Mouse (Mus musculus): ENCODE data around the gene Hist2h2aa1. TPM values are rescaled to one million over a fixed set of nuclear protein-coding genes. Genes with fewer than 3 reads are reported as not detected.
A peak's percentile ranks its signal among the peaks of the same experiment; 100 is the strongest.
"Not testable (repeated sequence)": the region's sequence is repeated elsewhere in the genome, so short reads cannot be mapped to it uniquely, and the experiment has no call there.

The Hist2h2aa1 gene
- polyA plus RNA-seq, 1 experiment from 2014 or later, result 24.8 TPM

DNA sequence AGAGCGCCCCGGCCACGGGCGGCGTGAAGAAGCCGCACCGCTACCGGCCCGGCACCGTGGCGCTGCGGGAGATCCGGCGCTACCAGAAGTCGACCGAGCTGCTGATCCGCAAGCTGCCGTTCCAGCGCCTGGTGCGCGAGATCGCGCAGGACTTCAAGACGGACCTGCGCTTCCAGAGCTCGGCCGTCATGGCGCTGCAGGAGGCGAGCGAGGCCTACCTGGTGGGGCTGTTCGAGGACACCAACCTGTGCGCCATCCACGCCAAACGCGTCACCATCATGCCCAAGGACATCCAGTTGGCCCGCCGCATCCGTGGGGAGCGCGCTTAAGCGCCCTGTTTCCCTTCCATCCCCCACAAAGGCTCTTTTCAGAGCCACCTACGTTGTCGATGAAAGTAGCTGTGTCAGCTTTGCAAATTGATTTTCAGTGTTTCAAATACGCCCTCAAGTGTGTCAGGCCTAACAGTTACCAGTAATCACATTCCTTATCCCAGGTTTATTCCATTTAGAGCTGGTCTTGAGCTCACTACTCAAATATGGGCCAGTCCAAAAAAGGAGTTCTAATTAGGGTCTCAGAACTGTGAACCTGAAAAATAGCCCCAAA is 23.6 kb downstream of the Hist2h2aa1 start:
- H3K79me2 ChIP-seq (ENCODE audit: inconsistent target); H3K36me3 ChIP-seq (ENCODE audit: inconsistent target): not testable (repeated sequence)
- WGBS (ENCODE audit: missing documents), result 0% methylated on average over 7 of the region's 44 CpGs
- peak overlapping the region; percentile 92 for H3K27ac ChIP-seq
- H3K4me3 ChIP-seq (ENCODE audit: inconsistent target), result peak overlapping the region; percentile 44

DNA sequence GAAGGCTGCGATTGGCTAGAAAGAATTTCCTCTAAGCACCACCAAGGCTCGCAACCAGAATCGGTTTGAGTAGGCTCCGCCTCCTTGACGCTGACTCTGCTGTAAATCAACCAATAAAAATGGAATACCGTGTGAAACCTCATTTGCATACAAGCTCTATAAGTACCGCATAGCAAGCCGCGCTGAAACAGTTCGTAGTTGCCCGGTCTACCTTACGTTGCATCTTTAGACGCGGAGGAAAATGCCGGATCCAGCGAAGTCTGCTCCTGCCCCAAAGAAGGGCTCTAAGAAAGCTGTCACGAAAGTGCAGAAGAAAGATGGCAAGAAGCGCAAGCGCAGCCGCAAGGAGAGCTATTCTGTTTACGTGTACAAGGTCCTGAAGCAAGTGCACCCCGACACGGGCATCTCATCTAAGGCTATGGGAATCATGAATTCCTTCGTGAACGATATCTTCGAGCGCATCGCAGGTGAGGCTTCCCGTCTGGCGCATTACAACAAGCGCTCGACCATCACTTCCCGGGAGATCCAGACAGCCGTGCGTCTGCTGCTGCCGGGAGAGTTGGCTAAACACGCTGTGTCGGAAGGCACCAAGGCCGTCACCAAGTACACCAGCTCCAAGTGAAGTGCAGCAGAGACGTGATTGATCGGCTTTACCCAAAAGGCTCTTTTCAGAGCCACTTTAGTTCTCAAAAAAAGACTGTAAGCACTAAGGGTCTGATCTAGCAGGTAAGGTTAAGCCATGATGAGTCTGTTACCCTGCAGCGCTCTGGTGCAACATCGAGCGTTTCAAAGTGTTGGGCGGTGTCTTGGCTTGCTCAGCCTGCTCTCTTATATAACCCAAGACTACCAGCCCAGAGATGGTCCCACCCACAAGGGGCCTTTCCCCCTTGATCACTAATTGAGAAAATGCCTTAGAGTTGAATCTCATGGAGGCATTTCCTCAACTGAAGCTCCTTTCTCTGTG is 24.5 kb downstream of the Hist2h2aa1 start, which contains the start of gene Hist2h2bb:
TSS of gene Hist2h2bb (plus strand) at position 242 of the 964 bp plus-strand sequence.
- H3K79me2 ChIP-seq (ENCODE audit: inconsistent target), result no peaks in the 10 kb centered on the region; the same call in 1 of the 2 replicates
- H3K27ac ChIP-seq, result peak within 1 kb of the TSS; percentile 92
- WGBS (ENCODE audit: missing documents), result 2% methylated on average over 42 of the region's 45 CpGs
- peak within 1 kb of the TSS; percentile 44 for H3K4me3 ChIP-seq (ENCODE audit: inconsistent target)
- no peaks in the 10 kb centered on the region for H3K36me3 ChIP-seq (ENCODE audit: inconsistent target)

DNA sequence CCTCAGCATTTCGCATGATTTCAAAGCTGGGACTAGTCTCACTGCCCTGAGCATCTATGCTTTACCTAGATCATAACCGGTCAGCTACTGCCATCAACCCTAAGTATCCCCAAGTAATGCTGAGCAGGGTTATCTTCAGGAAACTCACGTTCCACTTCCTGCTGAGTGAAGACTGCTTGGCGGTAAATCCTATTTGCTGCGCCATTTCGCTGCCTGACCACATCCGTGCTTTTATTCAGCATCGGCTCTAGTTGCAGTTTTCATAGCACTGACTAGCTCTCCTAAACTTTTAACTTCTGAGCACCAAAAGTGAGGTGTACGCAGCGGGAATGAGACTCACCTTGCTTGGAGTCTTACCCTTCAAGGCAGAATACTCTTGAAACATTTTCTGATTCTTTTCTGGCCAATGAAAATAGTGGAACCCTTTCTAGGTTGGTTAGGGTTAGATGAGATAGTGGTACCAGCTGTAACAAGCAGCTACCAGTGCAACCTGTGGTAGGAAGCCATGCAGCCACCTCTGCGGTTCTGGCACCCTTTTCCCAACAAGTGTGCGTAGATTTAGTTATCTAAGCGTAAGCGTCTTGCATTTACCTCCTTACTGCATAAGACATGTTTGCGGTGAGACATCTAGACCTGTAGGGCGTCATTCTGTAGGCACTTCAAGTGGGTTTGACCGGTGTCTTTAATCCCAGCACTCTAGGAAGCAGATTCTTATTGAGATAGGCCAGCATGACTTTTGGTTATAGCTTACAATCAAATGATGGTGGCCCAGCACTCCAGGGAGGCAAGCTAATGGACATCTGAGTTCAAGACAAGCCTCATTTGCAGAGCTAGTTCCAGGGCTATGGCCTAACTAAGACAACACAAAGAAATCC is 28.5 kb downstream of the Hist2h2aa1 start:
- H3K36me3 ChIP-seq (ENCODE audit: inconsistent target), result no peaks in the 10 kb centered on the region

DNA sequence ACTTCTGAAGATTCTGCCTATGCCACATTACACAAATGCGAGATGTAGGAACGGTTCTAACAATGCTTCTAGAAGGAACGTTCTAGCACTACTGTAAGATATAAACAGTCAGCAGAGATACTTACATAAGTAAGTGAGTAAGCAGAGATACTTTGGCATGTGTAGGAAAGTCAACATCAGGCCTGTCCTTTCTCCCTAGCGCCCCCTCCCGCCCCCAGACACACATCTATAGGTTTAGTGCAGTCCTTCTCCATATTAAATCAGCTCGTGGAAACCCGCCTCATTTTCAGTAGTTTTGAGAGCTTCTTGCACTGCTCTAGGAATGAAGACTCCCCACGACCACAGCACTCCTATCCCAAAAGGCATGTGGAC is 32.1 kb downstream of the Hist2h2aa1 start:
- H3K36me3 ChIP-seq (ENCODE audit: inconsistent target), result no peaks in the 10 kb centered on the region
- H3K4me3 ChIP-seq (ENCODE audit: inconsistent target), result no peak overlapping the region; the same call in 1 of the 2 replicates
- H3K79me2 ChIP-seq (ENCODE audit: inconsistent target), result no peaks in the 10 kb centered on the region
- 20% methylated on average over 7 of the region's 8 CpGs for WGBS (ENCODE audit: missing documents)
- H3K27ac ChIP-seq, result no peak overlapping the region

More for the DNA sequence above, 28.5 kb downstream of the Hist2h2aa1 start:
- H3K4me3 ChIP-seq (ENCODE audit: inconsistent target), result no peak overlapping the region
- no peaks in the 10 kb centered on the region for H3K79me2 ChIP-seq (ENCODE audit: inconsistent target)
- no peak overlapping the region for H3K27ac ChIP-seq
- 45% methylated on average over 17 of the region's 17 CpGs for WGBS (ENCODE audit: missing documents)

DNA sequence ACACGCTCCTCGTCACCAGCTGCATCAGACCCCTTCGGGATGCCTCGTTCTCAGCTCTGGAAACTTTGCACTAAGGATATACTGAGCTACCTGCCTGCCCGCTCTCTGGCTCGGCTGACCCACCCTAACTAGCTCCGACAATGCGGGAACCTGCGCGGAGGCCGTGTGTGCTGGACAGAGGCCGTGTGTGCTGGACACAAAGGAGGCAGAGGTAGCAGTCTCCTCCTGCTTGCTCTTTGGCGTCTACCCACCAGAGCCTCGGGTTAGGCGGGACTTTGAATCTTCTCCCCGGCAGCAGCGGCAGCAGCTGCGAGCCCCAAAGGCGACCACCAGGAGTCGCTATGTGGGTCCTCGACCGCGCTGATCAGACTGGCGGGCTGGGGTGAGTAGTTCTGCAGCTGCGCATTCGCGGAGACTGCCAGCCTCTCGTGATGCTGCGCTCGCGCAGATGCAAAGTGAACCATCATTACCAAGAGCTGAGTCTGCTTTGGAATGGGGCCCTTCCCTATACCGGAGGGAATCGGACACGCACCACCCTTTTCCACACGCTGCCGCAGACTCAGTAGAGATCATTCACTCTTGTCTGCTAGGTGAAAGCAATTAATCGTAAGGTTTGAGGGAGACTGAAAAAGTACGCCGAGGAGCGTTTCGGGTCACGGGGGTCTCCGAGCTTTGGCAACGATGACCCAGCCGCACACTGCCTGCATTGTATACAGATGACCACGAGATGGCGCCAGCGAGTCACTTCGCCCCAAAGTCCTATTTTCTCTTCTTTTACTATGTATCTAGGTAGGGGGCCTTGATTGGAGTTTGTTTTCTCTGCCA is 32.7 kb downstream of the Hist2h2aa1 start:
- 2% methylated on average over 41 of the region's 49 CpGs for WGBS (ENCODE audit: missing documents)
- H3K36me3 ChIP-seq (ENCODE audit: inconsistent target), result peaks cover under 1% of the 10 kb centered on the region; the same call in 1 of the 2 replicates

DNA sequence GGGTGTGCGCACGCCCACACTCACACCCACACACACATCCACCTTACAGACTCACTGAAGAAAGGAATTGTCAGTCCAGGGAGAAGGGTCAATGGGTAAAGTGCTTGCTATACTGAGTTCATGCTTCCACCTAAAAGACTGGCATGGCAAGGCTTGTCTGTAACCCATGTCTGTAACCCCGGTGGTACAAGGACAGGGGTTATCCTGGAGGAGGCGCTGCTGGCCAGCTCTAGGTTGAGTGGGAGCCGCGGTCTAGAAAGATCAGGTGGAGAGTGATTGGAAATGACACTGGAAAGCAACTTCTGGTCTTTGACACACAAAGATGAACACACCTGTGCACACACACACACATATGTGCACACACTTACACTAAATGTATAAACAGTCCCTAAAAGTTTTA is 35.4 kb downstream of the Hist2h2aa1 start:
- 98% methylated on average over 6 of the region's 6 CpGs for WGBS (ENCODE audit: missing documents)
- Histone ChIP-seq H3K79me2 (ENCODE audit: inconsistent target) (no peaks in the 10 kb centered on the region), H3K36me3 (ENCODE audit: inconsistent target) (peaks cover 27% of the 10 kb centered on the region), H3K4me3 (ENCODE audit: inconsistent target) (no peak overlapping the region), H3K27ac (no peak overlapping the region)

More for the DNA sequence above, 32.7 kb downstream of the Hist2h2aa1 start:
- H3K4me3 ChIP-seq (ENCODE audit: inconsistent target), result peak overlapping the region; percentile 30
- peak overlapping the region; percentile 35; the same call in 1 of the 2 replicates for H3K27ac ChIP-seq
- no peaks in the 10 kb centered on the region for H3K79me2 ChIP-seq (ENCODE audit: inconsistent target)

DNA sequence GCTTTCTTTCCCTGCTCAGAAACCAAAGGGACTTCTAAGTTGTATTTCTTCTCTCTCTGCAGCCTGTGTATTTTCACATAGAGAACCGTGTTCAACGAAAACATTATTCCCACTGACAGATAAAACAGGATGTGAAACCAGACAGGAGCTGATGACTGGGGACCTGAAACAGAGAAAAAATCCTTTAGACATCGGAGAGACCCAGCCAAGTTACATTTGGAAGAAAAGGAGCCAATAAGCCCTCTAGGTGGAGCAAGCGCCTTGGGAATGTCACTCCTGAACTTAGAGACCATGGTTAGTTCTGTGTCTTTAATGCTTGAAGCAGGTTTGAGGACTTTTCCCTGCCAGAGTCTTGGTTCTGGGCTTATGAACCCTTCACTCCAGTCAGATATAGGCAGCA is 39.2 kb downstream of the Hist2h2aa1 start:
- peaks cover 5% of the 10 kb centered on the region; the same call in 1 of the 2 replicates for H3K79me2 ChIP-seq (ENCODE audit: inconsistent target)
- H3K36me3 ChIP-seq (ENCODE audit: inconsistent target), result peaks cover 62% of the 10 kb centered on the region
- WGBS (ENCODE audit: missing documents), result 23% methylated on average over 4 of the region's 4 CpGs
- no peak overlapping the region for H3K4me3 ChIP-seq (ENCODE audit: inconsistent target)
- H3K27ac ChIP-seq, result no peak overlapping the region

DNA sequence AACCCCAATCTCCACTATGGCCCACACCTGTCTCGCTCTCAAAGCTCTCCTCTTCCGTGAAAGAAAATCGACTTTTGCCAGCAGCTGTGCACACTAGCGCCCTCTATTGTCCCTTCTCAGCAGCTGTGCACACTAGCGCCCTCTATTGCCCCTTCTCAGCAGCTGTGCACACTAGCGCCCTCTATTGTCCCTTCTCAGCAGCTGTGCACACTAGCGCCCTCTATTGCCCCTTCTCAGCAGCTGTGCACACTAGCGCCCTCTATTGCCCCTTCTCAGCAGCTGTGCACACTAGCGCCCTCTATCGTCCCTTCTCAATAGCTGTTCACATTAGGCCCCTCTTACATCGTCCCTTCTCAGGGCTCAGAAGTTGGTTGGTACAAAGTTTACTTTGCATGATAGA is 42.0 kb downstream of the Hist2h2aa1 start:
- H3K79me2 ChIP-seq (ENCODE audit: inconsistent target), result peaks cover 33% of the 10 kb centered on the region
- WGBS (ENCODE audit: missing documents), result 95% methylated on average over 8 of the region's 11 CpGs

DNA sequence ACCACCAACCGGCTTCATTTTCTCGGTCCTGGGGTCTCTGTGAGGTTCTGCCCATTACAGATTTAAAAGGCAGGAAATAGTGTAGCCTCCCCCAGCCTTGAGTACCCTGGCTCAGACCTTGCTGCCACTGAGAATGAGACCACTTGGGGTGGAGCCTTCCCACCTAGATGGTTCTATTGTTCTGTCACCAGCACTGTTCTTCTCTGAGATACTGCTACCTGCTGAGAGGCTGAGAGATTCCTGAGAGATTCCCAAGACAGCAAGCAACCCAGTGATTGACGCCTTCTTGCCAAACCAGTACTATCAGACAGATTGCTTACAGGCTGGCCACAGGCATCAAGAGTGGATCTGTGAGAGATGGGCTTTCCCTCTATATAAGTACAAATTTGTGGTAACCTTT is 43.9 kb downstream of the Hist2h2aa1 start:
- H3K36me3 ChIP-seq (ENCODE audit: inconsistent target), result peaks cover 59% of the 10 kb centered on the region
- 85% methylated on average over 3 of the region's 3 CpGs for WGBS (ENCODE audit: missing documents)
- H3K79me2 ChIP-seq (ENCODE audit: inconsistent target), result peaks cover 47% of the 10 kb centered on the region
- no peak overlapping the region for H3K4me3 ChIP-seq (ENCODE audit: inconsistent target)
- H3K27ac ChIP-seq, result no peak overlapping the region

More for the DNA sequence above, 42.0 kb downstream of the Hist2h2aa1 start:
- H3K27ac ChIP-seq; H3K4me3 ChIP-seq (ENCODE audit: inconsistent target): not testable (repeated sequence)
- peaks cover 71% of the 10 kb centered on the region for H3K36me3 ChIP-seq (ENCODE audit: inconsistent target)

DNA sequence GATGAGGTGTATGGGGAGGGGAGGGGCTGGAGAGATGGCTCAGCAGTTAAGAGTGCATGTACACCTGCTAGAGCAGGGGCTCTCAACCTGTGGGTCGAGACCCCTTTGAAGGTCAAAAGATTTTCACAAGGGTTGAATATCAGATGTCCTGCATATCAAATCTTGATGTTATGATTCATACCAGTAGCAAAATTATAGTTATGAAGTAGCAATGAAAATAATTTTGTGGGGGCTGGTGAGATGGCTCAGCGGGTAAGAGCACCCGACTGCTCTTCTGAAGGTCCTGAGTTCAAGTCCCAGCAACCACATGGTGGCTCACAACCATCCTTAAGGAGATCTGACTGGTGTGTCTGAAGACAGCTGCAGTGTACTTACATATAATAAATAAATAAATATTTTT is 45.4 kb downstream of the Hist2h2aa1 start:
- not testable (repeated sequence) for H3K4me3 ChIP-seq (ENCODE audit: inconsistent target); H3K27ac ChIP-seq
- peaks cover 47% of the 10 kb centered on the region for H3K79me2 ChIP-seq (ENCODE audit: inconsistent target)
- H3K36me3 ChIP-seq (ENCODE audit: inconsistent target), result peaks cover 44% of the 10 kb centered on the region
- 100% methylated on average over 1 of the region's 3 CpGs for WGBS (ENCODE audit: missing documents)

DNA sequence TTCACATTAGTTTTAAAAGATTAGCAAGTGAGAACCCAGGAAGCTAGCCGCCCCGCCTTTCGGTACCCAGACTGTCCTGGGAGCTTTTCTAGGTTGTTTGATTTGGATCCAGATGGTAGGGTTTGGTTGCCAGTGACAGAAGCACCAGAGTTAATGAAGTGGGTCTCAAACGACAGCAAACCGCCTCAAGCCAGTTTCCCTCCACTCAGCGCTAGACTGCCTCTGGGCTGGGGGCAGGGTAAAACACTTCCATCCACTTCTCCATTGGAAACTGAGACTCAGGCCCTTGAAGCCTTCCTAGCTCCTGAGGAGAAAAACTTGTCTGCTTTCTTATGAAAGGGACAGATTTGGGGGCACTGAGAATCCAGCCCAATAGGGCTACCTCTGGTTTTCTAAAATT is 47.3 kb downstream of the Hist2h2aa1 start:
- Histone ChIP-seq H3K27ac (peak overlapping the region; percentile 96), H3K4me3 (ENCODE audit: inconsistent target) (peak overlapping the region; percentile 55)
- WGBS (ENCODE audit: missing documents), result 69% methylated on average over 6 of the region's 6 CpGs

DNA sequence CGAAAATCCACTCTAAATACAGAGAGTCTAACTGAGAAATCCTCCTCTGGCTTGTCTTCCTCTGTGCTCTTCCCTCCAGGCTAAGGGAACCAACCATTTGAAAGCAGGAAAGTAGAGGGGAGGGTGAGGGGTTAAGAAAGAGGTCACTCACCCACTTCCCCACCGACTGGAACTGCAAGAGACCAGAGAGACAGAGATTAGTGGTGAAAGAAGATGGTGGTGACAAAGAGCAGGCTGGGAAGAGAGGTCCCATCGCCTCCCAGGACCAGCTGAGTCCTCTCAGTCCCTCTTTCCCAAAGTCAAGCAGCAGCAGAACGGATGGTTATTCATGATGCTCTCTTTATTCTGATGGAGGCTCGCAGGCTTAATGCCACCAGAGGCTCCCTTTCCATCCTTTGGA is 48.1 kb downstream of the Hist2h2aa1 start:
- peaks cover 20% of the 10 kb centered on the region for H3K36me3 ChIP-seq (ENCODE audit: inconsistent target)
- peak overlapping the region; percentile 96 for H3K27ac ChIP-seq
- peak overlapping the region; percentile 55 for H3K4me3 ChIP-seq (ENCODE audit: inconsistent target)
- 18% methylated on average over 5 of the region's 5 CpGs for WGBS (ENCODE audit: missing documents)
- H3K79me2 ChIP-seq (ENCODE audit: inconsistent target), result peaks cover 47% of the 10 kb centered on the region

More for the DNA sequence above, 47.3 kb downstream of the Hist2h2aa1 start:
- H3K79me2 ChIP-seq (ENCODE audit: inconsistent target), result peaks cover 47% of the 10 kb centered on the region
- peaks cover 27% of the 10 kb centered on the region for H3K36me3 ChIP-seq (ENCODE audit: inconsistent target)

DNA sequence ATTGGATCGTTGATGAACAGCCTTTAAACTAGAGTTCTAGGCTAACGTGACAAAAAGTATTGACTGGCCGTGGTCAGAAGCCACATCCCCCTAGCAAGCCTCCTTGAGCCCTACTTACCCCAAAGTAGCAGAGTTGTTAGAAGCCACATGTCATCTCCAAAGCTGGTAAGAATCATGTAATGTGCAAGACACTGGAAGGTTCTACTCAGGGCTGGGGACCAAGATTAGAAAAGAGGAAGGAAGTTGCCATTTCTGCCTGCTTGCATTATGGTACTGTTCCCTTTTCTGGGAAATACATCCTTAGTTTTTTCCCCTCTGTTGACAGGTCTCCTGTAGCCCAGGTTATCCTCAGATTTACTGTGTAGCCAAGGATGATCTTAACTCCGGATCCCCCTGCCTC is 48.5 kb downstream of the Hist2h2aa1 start, which contains the start of gene Fcgr1:
TSS of gene Fcgr1 (minus strand) at position 183 of the 400 bp plus-strand sequence.
- 0% methylated on average over 4 of the region's 4 CpGs for WGBS (ENCODE audit: missing documents)
- peak within 1 kb of the TSS; percentile 96 for H3K27ac ChIP-seq
- peaks cover 16% of the 10 kb centered on the region for H3K36me3 ChIP-seq (ENCODE audit: inconsistent target)
- peaks cover 47% of the 10 kb centered on the region for H3K79me2 ChIP-seq (ENCODE audit: inconsistent target)
- H3K4me3 ChIP-seq (ENCODE audit: inconsistent target), result peak within 1 kb of the TSS; percentile 55

All from macrophage (primary cell).